Mouse (Mus musculus) hindlimb bud, embryonic 11.5 days (tissue): ENCODE results near the gene Slc25a35.
"Not testable (repeated sequence)": the region's sequence is repeated elsewhere in the genome, so short reads cannot be mapped to it uniquely, and the experiment has no call there.

Experiments used
- DNase-seq: peaks from one replicate; pipeline ENCODE4 v3.0.0-alpha.2; 2012; ENCODE audit warnings: low read depth, low spot score; ENCODE audit errors: extremely low spot score

The Slc25a35 gene

GRCm38 (mm10) chr11:68961596-68961995 lies 6.3 kb upstream of the Slc25a35 start:
- DNase-seq, result no peak

GRCm38 (mm10) chr11:68962159-68962558 lies 5.8 kb upstream of the Slc25a35 start:
- not testable (repeated sequence) for DNase-seq

DNA sequence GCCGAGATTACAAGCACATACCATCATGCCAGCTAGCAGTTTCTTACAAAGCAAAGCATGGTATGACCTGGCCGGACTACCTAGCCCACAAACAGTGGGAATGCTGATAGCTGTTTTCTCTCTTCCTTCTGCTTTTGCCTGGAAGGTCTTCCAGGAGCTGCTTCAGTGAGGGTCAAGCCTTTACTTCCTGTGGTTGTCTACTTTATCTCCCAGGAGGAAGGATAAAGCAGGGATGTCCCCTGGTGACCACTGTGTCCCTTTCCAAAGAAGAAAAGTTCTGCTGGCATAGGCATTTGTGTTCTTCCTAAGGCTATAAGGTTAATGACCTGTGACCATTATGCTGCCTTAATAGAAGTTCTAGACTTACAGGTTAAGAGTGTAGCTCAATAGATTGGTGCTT lies 4.5 kb upstream of the Slc25a35 start:
- DNase-seq, result no peak

DNA sequence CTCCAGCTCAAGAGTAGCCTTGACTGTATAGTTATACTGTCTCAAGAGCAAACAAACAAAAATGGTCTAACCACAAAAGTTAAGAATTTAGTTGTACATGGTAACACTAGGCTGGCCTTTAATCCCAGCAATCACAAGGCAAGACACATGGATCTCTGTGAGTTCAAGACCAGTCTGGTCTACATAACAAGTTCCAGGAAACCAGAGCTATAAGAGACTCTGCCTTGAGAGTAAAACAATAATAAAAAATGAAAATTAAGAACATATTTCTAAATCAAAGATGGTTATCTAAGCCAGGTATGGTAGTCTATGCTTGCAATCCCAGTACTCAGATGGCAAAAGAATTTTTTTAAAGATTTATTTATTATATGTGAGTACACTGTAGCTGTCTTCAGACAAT lies 2.9 kb upstream of the Slc25a35 start:
- no peak for DNase-seq

GRCm38 (mm10) chr11:68965845-68966244 lies 2.1 kb upstream of the Slc25a35 start:
- no peak for DNase-seq

DNA sequence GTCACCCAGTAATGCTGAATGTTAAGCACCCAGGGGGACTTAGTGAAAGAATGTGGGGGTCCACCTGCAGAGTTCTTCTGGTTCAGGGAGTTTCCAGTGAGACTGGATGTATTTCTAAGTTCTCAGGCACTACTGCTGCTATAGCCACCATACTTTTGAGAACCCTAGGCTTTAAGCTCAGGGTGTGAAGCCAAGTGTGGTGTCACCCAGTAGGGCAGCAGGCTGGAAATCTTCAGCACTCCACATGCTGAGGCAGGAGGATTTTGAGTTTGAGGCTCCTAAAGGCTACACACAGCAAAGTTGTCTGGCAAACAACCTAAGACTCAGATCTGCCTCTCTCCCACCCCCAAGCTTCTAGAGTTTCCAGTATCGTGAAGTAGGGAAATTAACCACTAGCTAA lies 1.4 kb upstream of the Slc25a35 start:
- DNase-seq, result no peak

DNA sequence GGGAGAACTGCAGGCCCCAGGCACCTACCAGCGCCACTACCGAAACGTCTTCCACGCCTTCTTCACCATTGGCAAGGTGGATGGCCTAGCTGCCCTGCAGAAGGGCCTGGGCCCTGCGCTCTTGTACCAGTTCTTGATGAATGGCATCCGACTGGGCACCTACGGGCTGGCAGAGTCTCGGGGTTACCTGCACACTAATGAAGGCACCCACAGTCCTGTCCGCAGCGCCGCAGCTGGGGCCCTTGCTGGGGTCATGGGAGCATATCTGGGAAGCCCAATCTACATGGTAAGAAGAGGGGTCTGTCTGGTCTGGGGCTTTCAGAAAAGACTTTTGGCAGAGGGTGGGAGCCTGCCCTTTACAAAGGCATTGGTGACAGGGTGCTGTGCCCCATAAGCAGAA lies 821 bp downstream of the Slc25a35 start:
- no peak for DNase-seq

DNA sequence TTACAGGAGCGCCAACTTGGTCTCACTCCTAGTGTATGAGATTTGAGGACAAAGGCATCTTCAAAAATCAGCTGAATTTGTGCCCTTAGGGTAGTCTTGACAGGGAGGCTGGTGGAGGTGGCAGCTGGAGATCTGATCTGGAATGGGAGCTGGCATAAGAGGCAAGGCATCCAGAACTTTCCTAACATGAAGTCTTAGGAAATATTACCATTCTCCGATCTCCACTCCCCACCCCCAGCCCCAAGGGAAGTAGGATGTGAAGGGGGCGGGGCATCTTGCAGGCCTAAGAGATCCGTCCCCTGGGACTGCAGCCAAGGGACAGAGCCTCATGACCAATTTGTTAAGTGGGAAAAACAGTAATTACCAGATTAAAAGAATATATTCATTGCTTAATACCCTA lies 2.3 kb downstream of the Slc25a35 start:
- no peak for DNase-seq

DNA sequence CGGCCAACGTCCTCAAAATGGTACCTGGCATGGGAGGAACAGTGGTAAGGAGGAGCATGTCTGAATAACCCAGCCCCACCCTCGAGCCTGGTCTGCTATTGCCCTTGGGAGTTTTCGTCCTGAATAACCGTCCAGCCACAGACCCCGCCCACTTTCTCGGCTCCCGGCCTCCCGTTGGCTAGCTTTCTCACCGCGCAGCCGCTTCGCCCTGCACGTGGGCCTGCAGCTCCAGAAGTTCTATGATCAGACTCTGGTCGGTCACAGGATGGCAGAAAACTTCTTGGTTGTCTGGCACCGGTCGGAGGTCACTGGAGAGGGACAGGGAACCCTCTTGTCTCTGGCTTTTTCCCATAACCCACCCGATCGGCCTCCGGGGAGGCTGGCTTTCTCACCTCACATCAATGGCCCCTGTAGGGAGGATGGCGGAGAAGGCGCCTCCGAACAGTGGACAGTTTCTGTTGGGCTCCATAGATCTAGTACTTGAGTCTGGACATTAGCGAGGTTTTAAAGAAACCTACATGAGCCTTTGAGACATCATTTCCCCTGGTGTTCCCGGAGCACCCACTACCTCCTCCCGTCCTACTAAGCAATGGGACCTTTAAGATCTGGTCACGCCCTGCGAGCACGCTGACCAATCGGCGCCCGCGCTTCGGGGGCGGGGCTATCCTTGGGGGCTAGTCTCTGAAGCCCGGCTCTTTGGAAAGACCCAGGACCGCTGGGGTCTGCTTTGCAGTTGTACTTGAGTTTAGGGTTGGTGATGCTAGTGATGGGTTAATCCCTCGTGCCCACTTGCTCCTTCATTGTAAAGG lies 5.5 kb downstream of the Slc25a35 start:
- DNase-seq, result peak; percentile 61

- DNase-seq, result no peak
Measured at GRCm38 (mm10) chr11:68974059-68974450, 6.1 kb downstream of the Slc25a35 start.

DNA sequence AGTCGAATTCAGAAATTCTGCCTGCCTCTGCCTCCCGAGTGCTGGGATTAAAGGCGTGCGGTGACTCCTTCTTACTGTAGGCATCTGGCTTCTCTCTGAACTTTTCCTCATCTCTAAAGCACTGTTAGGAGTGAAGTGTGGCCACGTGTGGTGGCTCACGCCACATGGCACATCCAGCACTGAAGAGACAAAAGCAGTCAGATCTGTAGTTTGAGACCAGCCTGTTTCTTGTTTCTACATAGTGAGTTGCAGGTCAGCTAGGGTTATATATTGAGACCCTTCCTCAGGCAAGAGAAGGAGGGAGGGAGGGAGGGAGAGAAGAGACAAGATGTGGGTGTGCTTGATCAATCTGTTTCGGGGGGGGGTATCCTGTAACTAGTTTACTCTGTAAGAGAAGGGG lies 7.2 kb downstream of the Slc25a35 start, which contains the start of gene Rangrf:
Gene Rangrf (minus strand): TSS at position 101 of the 400 bp plus-strand sequence.
- DNase-seq, result no peak

- no peak for DNase-seq
Measured at GRCm38 (mm10) chr11:68975601-68976000, 7.7 kb downstream of the Slc25a35 start.

DNA sequence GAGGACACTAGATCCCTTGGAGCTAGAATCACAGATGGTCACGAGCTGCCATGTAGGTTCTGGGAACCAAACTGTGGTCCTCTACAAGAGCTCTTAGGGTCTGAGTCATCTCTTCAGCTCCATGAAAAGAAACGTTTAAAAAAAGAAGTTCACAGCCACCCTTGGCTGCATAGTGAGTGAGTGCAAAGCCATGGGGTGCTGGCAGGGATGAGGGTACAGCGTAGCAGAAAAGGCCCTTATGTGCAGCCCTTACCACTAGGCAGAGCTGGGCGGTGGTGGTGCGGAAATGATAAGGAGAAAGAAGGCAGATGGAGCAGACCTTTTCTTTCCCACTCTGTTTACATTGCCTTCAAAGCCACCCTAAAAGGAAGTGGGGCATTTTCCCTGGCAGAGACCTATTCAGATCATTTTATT lies 11.4 kb downstream of the Slc25a35 start:
- no peak for DNase-seq

DNA sequence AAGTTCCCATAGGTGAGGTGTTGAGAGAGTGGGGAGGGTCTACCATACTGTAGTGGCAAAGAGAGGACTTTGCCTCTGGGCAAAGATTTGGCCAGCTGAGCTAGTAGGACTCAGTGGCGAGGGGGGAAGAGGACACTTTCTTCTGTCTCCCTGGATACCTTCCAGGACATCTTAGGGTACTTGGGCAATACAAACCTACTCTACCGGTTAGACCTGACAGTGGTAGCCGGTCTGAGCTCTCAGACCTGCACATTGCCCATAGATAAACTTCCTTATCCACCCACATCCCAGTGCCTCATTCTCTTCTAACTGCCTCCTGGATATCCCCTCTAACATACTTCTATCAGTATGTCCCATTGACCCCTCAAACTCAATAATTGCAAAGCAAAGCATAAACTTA lies 13.0 kb downstream of the Slc25a35 start:
- DNase-seq, result no peak

GRCm38 (mm10) chr11:68982639-68983369 lies 14.9 kb downstream of the Slc25a35 start:
- DNase-seq, result peak; percentile 42

DNA sequence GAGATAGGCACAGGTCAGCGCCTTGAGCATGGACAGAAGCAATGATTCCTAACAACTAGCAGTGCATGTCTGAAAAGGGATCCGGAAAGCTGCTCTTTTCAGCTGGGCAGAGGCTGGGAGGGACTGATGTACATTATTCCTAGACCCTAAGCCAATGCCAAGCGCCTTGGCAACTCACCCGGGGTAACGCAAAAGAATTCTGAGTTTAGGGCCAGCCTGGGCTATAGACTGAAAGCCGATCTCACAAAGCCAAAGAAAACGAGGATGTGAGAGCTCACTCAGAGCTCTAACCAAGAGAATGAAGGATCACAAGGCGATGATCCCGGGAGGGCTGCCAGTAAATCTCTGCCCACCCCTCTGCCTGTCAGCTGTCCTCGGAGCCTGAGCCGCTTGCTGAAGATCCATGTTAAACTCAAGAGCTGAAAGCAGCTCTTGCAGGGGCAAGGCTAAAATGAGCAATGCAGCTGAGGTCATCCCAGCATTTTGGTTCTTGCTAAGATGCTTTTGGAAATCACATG lies 19.5 kb downstream of the Slc25a35 start:
- no peak for DNase-seq

- no peak for DNase-seq
Measured at GRCm38 (mm10) chr11:68988341-68988740, 20.4 kb downstream of the Slc25a35 start.

DNA sequence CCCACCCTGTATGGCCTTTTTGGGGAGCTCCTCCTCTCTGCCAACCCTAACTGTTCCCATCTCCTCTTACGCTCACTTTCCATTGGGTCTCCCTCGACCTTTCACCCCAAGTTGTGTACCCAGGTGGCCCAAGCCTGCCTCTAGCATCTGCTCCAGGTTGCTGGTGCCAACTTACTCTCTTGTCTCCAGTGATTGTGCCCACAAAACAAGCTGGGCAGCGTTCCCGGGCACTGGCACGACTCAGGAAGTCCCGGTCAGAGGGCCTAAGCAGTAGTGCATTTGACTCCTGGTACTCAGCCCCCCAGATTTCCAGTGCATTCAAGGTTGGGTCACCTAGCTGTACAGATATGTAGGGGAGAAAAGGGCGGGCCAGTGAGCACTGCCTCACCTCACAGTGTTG lies 25.2 kb downstream of the Slc25a35 start:
- DNase-seq, result no peak

DNA sequence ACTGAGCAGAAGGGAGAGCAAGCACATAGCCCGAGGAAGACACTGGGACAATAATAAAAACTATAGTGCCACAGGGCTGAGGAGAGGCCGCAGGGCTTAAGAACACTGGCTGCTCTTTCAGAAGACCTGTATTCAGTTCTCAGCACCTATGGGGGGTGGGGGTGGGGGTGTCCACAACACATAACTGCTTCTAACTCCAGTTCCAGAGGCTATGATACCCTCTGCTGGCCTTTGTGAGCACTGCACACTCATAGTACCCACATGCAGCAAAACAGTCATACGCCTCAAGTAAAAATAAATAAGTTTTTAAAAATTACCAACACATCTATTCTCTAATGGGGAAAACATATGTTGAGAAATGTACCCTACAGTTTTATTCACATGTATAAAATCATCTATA lies 26.4 kb downstream of the Slc25a35 start:
- no peak for DNase-seq

DNA sequence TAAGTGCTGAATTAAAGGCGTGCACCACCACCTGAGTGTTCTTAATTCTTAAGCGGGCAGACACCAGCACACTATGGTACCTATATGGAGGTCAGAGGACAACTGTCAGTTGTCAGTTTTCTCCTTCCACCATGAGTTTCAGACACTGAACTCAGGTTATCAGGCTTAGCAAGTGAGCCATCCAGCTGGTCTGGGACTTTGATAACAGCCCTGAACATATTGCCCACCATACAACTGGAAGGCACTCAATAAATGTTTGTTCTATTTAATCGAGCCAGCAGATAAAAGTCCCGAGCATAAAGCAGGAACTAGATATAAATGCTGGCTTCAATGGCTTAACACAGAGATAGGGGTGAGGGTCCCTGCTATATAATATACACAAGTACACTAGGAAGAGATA lies 29.1 kb downstream of the Slc25a35 start:
- DNase-seq, result no peak

DNA sequence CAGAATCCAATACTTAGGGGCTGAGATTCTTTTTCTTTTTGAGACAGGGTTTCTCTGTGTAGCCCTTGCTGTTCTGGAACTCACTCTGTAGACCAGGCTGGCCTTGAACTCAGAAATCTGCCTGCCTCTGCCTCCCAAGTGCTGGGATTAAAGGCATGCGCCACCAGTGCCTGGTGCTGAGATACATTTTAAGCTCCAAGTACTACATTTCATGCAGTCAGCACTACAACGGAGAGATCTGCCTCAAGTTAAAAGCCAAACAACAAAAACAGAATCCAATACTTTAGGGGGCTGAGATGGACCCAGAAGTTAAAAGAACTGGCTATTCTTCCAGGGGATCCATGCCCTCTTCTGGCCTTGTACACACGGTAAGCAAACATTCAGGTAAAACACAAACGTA lies 34.9 kb downstream of the Slc25a35 start:
- DNase-seq, result not testable (repeated sequence)

GRCm38 (mm10) chr11:69003592-69003991 lies 35.7 kb downstream of the Slc25a35 start:
- DNase-seq, result no peak
